Mouse (Mus musculus): ENCODE data around the gene Plac9a. TPM values are rescaled to one million over a fixed set of nuclear protein-coding genes. Genes with fewer than 3 reads are reported as not detected.
A peak's percentile ranks its signal among the peaks of the same experiment; 100 is the strongest.
"Not testable (repeated sequence)": the region's sequence is repeated elsewhere in the genome, so short reads cannot be mapped to it uniquely, and the experiment has no call there.

Plac9a gene
- polyA plus RNA-seq, 1 experiment from 2014 or later: 0.70 TPM

GRCm38 (mm10) chr14:25861771-25862530 is 40.9 kb downstream of the Plac9a start:
- peak overlapping the region; percentile 35 for H3K4me2 ChIP-seq
- H3K9ac ChIP-seq: no peak overlapping the region
- H3K27ac ChIP-seq: no peak overlapping the region
- H3K9me3 ChIP-seq (replicated peaks): no peaks in the 10 kb centered on the region
- ATAC-seq (ENCODE audit: low read depth) (peak; percentile 83), DNase-seq (peak; percentile 17)
- 35% methylated on average over 13 of the region's 13 CpGs for WGBS (ENCODE audit: insufficient replicate concordance)
- H3K4me1 ChIP-seq (replicated peaks): peaks cover 43% of the 10 kb centered on the region
- no peak overlapping the region for H3K4me3 ChIP-seq (replicated peaks)
- H3K36me3 ChIP-seq: no peaks in the 10 kb centered on the region
- no peaks in the 10 kb centered on the region for H3K27me3 ChIP-seq

- WGBS (ENCODE audit: insufficient replicate concordance): 30% methylated on average over 8 of the region's 8 CpGs
- Histone ChIP-seq H3K9me3 (replicated peaks) (no peaks in the 10 kb centered on the region), H3K9ac (no peak overlapping the region), H3K4me3 (replicated peaks) (no peak overlapping the region), H3K4me2 (no peak overlapping the region), H3K27me3 (no peaks in the 10 kb centered on the region), H3K4me1 (replicated peaks) (peaks cover 65% of the 10 kb centered on the region), H3K36me3 (no peaks in the 10 kb centered on the region), H3K27ac (no peak overlapping the region)
- no peak for ATAC-seq (ENCODE audit: low read depth)
- no peak for DNase-seq
Observed at GRCm38 (mm10) chr14:25857940-25858339, 45.0 kb downstream of the Plac9a start.

- Histone ChIP-seq H3K27ac (peak overlapping the region; percentile 23; the same call in 1 of the 2 replicates), H3K9ac (no peak overlapping the region), H3K4me2 (peak overlapping the region; percentile 19; the same call in 1 of the 2 replicates), H3K4me1 (replicated peaks) (peaks cover 57% of the 10 kb centered on the region), H3K4me3 (replicated peaks) (no peak overlapping the region), H3K9me3 (replicated peaks) (no peaks in the 10 kb centered on the region), H3K36me3 (no peaks in the 10 kb centered on the region), H3K27me3 (no peaks in the 10 kb centered on the region)
- WGBS (ENCODE audit: insufficient replicate concordance): 8% methylated on average over 3 of the region's 3 CpGs
- ATAC-seq (ENCODE audit: low read depth) (peak; percentile 48), DNase-seq (no peak)
Observed at GRCm38 (mm10) chr14:25857168-25857621, 45.7 kb downstream of the Plac9a start.

- no peaks in the 10 kb centered on the region for H3K9me3 ChIP-seq (replicated peaks)
- peak overlapping the region; percentile 29 for H3K4me2 ChIP-seq
- no peaks in the 10 kb centered on the region for H3K36me3 ChIP-seq
- no peak overlapping the region for H3K27ac ChIP-seq
- H3K4me3 ChIP-seq (replicated peaks): no peak overlapping the region
- whole genome bisulfite sequencing (ENCODE audit: insufficient replicate concordance): 24% methylated on average over 8 of the region's 8 CpGs
- ATAC-seq (ENCODE audit: low read depth): peak; percentile 52
- H3K27me3 ChIP-seq: no peaks in the 10 kb centered on the region
- DNase-seq: no peak
- H3K4me1 ChIP-seq (replicated peaks): peaks cover 47% of the 10 kb centered on the region
- no peak overlapping the region for H3K9ac ChIP-seq
Observed at GRCm38 (mm10) chr14:25855241-25855885, 47.5 kb downstream of the Plac9a start.

- H3K4me3 ChIP-seq (replicated peaks): no peak overlapping the region
- H3K9me3 ChIP-seq (replicated peaks): no peaks in the 10 kb centered on the region
- no peak overlapping the region for H3K27ac ChIP-seq
- H3K4me1 ChIP-seq (replicated peaks): peaks cover 47% of the 10 kb centered on the region
- no peaks in the 10 kb centered on the region for H3K36me3 ChIP-seq
- no peak for ATAC-seq (ENCODE audit: low read depth)
- H3K4me2 ChIP-seq: no peak overlapping the region
- no peak for DNase-seq
- H3K9ac ChIP-seq: no peak overlapping the region
- WGBS (ENCODE audit: insufficient replicate concordance): 70% methylated on average over 16 of the region's 16 CpGs
- no peaks in the 10 kb centered on the region for H3K27me3 ChIP-seq
Observed at GRCm38 (mm10) chr14:25853717-25854452, 49.0 kb downstream of the Plac9a start.

GRCm38 (mm10) chr14:25853295-25853694 is 49.6 kb downstream of the Plac9a start:
- Histone ChIP-seq H3K27me3 (no peaks in the 10 kb centered on the region), H3K36me3 (no peaks in the 10 kb centered on the region), H3K27ac (no peak overlapping the region), H3K9me3 (replicated peaks) (no peaks in the 10 kb centered on the region), H3K4me1 (replicated peaks) (peaks cover 45% of the 10 kb centered on the region), H3K9ac (no peak overlapping the region), H3K4me2 (no peak overlapping the region), H3K4me3 (replicated peaks) (no peak overlapping the region)
- 68% methylated on average over 6 of the region's 6 CpGs for WGBS (ENCODE audit: insufficient replicate concordance)
- no peak for DNase-seq
- no peak for ATAC-seq (ENCODE audit: low read depth)

GRCm38 (mm10) chr14:25852121-25852561 is 50.8 kb downstream of the Plac9a start:
- ATAC-seq (ENCODE audit: low read depth) (no peak), DNase-seq (no peak)
- Histone ChIP-seq H3K4me3 (replicated peaks) (no peak overlapping the region), H3K9me3 (replicated peaks) (no peaks in the 10 kb centered on the region), H3K36me3 (no peaks in the 10 kb centered on the region), H3K9ac (no peak overlapping the region), H3K27me3 (no peaks in the 10 kb centered on the region), H3K27ac (no peak overlapping the region), H3K4me2 (no peak overlapping the region), H3K4me1 (replicated peaks) (peaks cover 39% of the 10 kb centered on the region)
- 71% methylated on average over 11 of the region's 11 CpGs for WGBS (ENCODE audit: insufficient replicate concordance)

GRCm38 (mm10) chr14:25851189-25851588 is 51.7 kb downstream of the Plac9a start:
- Histone ChIP-seq H3K9ac (no peak overlapping the region), H3K27ac (no peak overlapping the region), H3K9me3 (replicated peaks) (no peaks in the 10 kb centered on the region), H3K36me3 (no peaks in the 10 kb centered on the region), H3K4me1 (replicated peaks) (peaks cover 34% of the 10 kb centered on the region), H3K27me3 (no peaks in the 10 kb centered on the region), H3K4me3 (replicated peaks) (no peak overlapping the region), H3K4me2 (no peak overlapping the region)
- 60% methylated on average over 6 of the region's 6 CpGs for WGBS (ENCODE audit: insufficient replicate concordance)
- DNase-seq (no peak), ATAC-seq (ENCODE audit: low read depth) (no peak)

- no peak overlapping the region for H3K27ac ChIP-seq
- no peaks in the 10 kb centered on the region for H3K36me3 ChIP-seq
- no peak overlapping the region for H3K9ac ChIP-seq
- no peak overlapping the region for H3K4me3 ChIP-seq (replicated peaks)
- H3K4me2 ChIP-seq: no peak overlapping the region
- ATAC-seq (ENCODE audit: low read depth) (no peak), DNase-seq (no peak)
- no peaks in the 10 kb centered on the region for H3K9me3 ChIP-seq (replicated peaks)
- H3K4me1 ChIP-seq (replicated peaks): peaks cover 27% of the 10 kb centered on the region
- H3K27me3 ChIP-seq: no peaks in the 10 kb centered on the region
- WGBS (ENCODE audit: insufficient replicate concordance): 68% methylated on average over 2 of the region's 2 CpGs
Observed at GRCm38 (mm10) chr14:25850433-25850832, 52.5 kb downstream of the Plac9a start.

- H3K9ac ChIP-seq; DNase-seq; H3K36me3 ChIP-seq; H3K4me2 ChIP-seq; H3K27ac ChIP-seq; H3K27me3 ChIP-seq; ATAC-seq (ENCODE audit: low read depth); H3K9me3 ChIP-seq (replicated peaks); H3K4me3 ChIP-seq (replicated peaks): not testable (repeated sequence)
- H3K4me1 ChIP-seq (replicated peaks): peaks cover 11% of the 10 kb centered on the region
- 77% methylated on average over 3 of the region's 4 CpGs for WGBS (ENCODE audit: insufficient replicate concordance)
Observed at GRCm38 (mm10) chr14:25848708-25849107, 54.2 kb downstream of the Plac9a start.

- Histone ChIP-seq H3K4me2 (no peak overlapping the region), H3K4me3 (replicated peaks) (no peak overlapping the region), H3K9ac (no peak overlapping the region), H3K27me3 (no peaks in the 10 kb centered on the region), H3K4me1 (replicated peaks) (peaks cover 14% of the 10 kb centered on the region), H3K9me3 (replicated peaks) (no peaks in the 10 kb centered on the region), H3K36me3 (no peaks in the 10 kb centered on the region), H3K27ac (no peak overlapping the region)
- ATAC-seq (ENCODE audit: low read depth) (no peak), DNase-seq (no peak)
- 75% methylated on average over 6 of the region's 6 CpGs for WGBS (ENCODE audit: insufficient replicate concordance)
Observed at GRCm38 (mm10) chr14:25848237-25848636, 54.7 kb downstream of the Plac9a start.

All from liver, embryonic 13.5 days (tissue).